Mouse (Mus musculus): ENCODE measurements around the gene Gm11060. TPM values are rescaled to one million over a fixed set of nuclear protein-coding genes. Genes with fewer than 3 reads are reported as not detected.
A peak's percentile ranks its signal among the peaks of the same experiment; 100 is the strongest.

Gene Gm11060
- total and polyA plus RNA-seq, 3 experiments, result not detected

DNA sequence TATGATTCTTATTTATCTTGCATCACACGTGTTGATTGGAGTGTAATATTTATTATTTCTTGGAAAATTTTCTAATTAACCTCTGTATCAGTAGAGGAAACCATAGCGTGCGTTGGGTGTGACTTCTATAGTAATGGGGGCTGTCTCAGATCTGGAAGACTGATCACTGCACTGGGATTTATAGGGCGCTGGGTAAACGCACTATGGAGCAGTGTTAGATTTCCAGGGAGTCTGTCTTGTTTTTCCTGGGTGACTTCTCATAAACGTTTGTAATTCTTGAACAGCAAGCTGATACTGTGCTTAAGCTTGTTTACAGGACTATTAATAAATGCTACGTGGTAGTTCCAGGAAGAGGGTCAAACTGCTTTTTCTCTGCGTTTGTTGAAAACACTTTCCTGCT, 25.9 kb downstream of the Gm11060 start:
- no peak for DNase-seq

DNA sequence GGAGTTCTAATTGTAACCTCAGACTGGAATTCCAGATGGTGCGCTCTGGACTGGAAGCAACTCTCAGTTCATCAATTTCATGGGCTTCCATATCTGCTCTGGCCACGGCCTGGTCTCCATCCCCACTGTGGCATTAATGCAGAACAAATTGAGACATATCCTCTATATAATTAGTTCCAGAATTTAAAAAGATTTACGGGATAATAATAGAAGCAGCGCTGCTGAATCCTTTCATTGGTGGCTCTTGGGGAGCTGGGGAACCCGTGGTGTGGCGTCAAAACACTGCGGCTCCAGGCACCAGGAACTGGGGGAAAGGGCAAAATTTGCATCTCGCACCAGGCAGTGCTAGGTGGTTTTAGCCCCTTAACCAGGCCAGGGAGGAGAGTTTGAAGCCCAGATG, 30.4 kb downstream of the Gm11060 start:
- no peak for DNase-seq

DNA sequence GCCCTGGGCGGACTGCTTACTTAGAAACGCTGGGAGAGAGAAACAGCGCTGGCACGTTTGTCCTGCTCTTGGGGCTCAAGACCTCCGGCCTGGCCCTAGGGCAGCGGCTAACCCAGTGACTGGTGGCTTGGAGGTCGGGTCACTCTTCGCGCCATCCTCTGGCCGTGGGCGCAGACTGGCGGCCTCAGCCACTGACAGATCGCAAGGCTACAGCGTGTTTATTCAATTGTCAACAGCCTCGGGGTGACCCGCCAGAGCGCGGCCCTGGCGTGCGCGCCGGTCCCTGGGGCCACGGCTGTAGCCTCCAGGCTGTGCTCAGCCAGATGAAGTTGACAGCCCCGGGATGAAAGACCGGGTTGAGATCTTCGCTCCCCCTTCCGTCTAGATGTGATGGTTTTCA, 31.1 kb downstream of the Gm11060 start:
- DNase-seq, result no peak

DNA sequence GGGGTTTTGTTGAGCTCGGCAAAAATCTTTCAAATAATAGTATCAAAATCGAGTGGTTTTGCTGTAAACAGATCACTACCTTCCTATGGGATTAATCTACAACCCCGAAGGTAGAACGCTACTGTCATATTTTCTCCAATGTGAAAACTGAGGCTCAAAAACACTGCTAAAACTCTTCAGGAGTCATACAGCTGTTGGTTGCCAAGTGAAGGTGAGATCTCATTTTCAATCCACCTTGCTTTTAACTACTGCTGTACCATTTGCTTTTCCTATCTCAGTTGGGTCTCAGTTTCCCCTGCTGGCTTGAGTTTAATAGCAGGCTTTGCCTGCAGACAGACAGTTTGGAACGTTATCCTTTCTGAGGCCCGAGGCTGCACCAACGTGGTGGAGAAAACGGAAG, 31.6 kb downstream of the Gm11060 start:
- no peak for DNase-seq

DNA sequence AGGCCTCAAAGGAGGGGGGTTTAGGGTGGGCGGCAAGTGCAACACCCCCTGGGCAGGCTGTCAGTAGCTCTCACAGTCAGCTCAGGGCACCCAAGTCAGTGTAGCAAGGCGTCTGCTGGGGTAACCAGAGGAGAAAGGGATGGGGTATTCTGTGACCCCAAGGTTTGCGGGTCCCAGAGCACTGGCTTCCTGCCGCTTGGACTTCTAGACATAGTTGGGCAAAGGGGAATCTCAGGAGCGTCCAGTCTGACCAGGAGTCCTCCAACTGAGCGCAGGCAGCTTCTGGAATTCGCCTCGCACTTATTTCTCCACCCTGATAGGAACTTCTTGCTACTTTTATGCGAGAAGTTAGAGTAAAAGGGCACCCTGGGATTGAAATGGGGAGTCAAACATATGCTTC, 32.1 kb downstream of the Gm11060 start:
- DNase-seq, result no peak

DNA sequence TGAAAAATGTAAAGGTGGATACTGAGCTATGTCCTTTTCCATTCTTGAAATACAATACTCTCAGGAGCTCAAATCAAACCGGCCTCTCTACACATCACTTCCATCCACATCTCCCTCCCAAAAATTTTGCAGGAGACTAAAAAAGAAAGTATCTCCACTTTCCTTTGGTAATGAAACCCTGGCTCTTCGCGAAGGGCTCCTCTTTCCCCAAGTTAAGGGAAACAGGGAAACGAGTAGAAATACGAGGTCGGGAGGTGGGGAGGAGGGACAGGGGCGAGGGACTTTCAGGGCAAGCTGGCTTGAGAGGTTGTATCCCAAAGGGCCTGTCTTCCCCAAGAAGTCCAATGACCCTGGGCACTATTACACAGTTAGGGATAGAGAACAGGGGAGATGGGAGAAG, 32.6 kb downstream of the Gm11060 start:
- DNase-seq, result no peak

DNA sequence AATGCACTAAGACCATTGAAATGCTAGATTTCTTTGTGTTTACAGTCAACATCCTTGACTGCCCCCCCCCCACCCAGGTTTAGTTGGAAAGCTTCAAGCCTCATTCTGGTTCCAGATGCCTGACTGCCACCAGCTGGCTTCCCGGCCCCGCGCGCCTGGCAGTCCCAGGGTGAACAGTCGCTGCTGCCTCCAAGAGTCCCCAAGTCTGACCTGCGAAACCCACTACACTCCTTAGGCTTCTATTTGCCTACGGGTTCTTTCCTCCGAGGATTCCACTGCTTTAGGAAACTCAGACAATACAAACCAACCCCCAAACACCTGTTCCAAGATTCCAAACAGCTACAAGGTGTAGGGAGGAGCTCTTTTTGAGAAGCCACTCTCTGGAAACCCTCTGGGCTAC, 33.4 kb downstream of the Gm11060 start:
- no peak for DNase-seq

DNA sequence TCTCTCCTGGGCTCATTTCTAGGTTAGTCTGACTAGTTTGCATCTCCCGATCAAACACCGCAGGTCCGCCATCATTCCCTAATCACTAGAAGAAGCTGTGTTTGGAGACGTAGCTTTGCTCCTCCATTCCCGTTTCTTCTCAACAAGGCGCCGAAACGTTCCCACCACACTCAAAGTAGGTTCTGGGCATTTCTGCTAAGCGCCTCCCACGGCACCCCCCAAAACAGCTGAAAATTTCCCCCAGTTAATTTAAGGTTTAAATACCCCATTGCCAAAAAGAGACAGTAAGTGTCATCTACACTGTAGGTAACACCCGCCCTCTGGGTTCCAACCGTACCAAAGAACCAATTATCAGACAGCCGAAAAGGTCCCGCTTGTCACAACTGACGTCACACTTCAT, 33.8 kb downstream of the Gm11060 start:
- no peak for DNase-seq

DNA sequence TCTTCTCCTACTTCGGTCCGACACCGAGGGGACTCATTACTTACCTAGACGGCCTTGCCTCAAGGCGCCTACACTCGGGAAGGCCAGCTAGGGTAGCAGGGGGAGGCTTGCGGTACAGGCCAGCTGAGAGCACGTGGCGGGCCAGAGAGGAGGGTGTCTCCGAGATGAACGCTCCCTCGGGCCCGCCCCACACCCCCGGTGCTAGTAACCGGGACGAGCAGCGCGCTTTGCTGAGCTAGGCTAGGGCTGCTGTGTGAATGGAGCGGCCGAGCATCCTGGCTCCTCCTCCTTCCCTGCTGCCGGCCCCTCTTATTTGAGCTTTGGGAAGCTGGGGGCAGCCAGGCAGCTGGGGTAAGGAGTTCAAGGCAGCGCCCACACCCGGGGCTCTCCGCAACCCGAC, 34.5 kb downstream of the Gm11060 start, which contains the start of gene Wt1:
Gene Wt1, plus strand, starts transcription at position 251 of the 400 bp plus-strand sequence.
- DNase-seq, result peak; percentile 45

DNA sequence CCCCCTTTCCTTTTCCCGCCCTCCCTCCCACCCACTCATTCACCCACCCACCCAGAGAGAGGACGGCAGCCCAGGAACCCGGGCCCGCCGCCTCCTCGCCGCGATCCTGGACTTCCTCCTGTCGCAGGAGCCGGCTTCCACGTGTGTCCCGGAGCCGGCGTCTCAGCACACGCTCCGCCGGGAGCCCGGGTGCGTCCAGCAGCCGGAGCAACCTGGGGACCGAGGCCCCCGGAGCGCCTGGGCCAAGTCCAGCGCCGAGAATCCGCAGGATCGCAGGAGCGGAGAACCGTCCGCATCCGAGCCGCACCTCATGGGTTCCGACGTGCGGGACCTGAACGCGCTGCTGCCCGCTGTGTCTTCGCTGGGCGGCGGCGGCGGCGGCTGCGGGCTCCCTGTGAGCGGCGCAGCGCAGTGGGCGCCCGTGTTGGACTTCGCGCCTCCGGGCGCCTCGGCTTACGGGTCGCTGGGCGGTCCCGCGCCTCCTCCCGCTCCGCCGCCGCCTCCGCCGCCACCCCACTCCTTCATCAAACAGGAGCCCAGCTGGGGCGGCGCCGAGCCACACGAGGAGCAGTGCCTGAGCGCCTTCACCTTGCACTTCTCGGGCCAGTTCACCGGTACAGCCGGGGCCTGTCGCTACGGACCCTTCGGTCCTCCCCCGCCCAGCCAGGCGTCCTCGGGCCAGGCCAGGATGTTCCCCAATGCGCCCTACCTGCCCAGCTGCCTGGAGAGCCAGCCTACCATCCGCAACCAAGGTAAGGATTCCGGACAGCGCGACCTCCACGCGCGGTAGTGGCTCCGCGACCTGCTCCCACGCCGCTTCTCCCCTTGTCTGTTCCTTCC, 35.1 kb downstream of the Gm11060 start:
- DNase-seq, result peak; percentile 17

DNA sequence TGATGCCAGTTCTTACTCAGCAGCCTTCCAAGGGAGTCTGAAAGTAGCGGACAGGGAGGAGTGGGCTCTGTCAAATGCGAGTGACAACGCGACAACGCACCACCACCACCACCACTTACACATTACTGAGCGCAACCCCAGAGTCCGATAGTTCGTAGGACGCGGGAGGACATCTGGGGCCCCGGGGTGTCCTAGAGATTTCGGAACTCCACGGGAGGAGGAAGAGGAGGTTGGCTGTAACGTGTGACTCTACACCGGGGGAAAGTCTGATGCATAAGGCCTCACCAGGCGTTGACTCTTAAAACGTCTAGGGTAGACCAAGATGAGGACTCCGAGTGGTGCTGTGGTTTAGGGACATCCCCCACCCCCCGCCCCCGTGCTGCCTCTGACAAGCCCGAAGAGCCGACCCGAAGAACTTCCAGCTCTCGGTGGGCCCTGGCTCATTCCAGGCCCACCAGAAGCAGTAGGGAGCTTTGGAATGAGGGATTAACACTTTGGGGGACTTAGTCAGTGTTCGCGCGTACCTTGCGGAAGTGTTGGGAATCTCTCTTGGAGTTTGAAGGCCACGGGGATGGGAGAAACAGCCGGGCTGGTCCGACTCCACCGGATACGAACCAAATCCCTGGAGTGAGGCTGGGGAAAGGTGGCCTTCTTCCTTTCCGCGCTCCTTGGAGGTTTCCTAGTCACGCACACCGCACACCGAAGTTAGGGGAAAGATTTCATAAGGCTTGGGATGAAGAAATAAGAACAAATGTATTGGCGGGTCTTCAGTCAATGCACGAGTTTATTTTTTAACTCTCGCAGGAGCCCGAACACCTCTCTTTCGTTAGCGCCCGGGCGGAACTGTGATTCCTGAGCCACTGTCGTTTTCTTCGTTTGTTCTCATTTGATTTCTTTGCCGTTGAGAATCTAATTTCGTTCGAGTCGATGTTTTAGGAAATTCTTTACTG, 36.0 kb downstream of the Gm11060 start:
- no peak for DNase-seq

DNA sequence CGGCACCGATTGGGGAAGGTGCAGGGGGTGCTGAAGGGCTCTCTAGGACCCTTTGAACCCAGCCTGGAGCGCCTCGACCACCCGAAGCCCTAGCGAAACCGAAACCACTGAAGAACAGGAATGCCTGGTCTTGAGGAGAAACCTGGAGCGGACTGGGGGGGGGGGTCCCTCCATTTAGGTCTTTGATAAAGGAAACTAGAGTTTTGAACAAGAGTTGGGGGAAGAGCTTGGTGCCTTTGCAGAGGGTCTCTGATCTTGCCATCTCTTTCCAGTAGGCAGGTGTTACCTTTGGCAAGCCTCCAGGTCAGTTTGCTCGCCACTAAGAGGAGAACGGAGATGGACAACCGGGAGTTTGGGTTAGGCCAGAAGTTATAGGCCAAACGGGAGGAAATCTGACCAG, 36.7 kb downstream of the Gm11060 start:
- no peak for DNase-seq

DNA sequence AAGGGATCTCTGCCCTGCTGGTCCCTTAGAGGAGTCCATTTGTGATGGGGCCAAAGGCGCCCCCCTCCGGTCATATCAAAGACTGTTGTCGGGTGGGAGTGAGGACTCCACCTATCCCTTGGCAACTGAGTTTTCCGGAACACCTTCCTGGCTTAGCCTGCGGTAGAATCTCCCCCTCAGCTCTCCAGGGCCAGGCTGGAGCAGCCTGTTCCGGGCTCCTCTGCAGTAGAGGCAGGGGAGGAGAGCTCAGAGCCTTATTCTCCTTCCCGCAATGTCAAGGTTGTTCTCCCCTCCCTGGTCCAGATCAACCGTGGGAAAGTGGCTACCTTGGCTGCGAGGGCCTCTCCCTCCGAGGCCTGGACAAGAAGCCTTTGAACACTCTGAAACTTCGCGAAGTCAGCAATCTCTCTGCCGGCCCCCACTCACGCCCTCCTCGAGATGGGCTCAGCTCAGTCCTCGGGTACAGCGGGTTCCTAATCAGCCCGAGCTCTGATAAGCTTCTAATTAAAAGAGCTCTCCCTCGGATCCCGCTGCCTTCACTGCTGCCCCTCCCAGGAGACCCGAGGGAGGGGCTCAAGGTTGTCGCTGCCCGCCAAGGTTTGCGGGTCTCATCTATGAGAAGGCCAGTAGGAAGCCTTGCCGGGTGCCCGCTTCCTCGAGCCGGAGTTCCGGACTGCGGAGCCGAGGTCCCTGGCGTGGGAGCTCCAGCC, 38.7 kb downstream of the Gm11060 start:
- DNase-seq, result no peak

DNA sequence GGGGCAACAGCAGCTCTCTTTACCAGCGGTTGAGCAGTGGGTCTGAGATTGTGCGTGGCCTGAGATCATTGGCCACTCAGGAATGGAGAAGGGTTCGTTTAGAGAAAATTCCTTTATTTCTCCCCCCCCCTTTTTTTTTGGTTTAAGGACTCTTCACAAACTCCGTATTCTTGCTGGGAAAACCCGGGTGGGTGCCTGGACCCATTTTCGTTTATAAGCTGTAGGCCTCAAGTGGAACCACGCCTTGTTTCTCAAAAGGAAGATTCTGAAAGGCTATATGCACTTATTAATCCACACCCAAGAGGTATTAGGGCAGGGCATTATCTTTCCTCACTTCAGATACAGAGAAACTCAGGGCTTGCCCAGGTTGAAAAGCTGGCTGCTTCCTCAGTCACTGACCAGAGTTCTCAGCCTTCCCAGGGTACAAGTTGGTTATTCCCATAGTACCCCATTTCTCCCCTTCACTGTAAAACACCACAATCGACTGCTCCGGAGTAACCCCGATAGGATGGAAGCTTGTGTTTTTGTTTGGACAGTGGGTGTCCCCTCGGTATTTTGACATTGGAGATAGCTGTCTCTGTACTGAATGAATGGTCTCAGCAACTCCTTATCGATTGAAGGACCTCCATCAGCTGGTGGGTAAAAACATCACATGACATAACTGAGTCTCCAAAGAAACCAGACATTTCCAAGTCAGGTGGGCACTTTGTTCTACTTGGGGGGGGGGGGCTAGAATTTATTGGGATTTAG, 39.4 kb downstream of the Gm11060 start:
- no peak for DNase-seq

DNA sequence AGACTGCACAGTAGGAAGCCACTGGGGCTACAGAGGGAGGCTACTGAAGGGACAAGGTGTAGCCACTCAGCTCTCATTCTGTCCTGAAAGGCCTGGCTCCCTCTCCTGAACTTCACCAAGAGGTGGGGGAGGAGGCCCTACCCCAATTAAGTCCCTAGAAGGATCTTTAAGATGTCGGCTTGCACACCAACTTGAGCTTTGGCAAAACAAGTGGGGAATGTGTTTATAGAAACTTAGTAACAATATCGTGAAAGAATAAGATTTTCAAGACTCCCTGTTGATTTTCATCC, 39.9 kb downstream of the Gm11060 start:
- DNase-seq, result no peak

DNA sequence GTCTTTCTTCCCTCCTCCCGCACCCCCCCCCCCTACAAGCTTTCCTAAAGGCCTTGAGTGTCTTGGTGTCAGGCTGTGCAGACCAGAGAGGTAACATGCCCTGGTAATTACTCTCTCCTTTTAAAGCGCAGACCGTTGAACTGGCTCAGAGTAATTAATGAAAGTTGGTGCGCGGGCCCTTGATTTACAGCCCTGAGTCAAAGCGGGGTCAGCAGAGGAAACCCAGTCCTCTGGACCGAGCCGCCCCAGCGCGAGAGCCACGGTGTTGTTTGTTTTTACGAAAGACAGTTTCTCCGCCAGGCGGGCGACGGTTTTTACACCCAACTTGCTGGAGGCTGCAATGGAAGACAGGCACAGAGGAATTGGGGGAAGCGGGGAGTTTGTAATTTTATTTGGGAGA, 40.5 kb downstream of the Gm11060 start:
- no peak for DNase-seq

DNA sequence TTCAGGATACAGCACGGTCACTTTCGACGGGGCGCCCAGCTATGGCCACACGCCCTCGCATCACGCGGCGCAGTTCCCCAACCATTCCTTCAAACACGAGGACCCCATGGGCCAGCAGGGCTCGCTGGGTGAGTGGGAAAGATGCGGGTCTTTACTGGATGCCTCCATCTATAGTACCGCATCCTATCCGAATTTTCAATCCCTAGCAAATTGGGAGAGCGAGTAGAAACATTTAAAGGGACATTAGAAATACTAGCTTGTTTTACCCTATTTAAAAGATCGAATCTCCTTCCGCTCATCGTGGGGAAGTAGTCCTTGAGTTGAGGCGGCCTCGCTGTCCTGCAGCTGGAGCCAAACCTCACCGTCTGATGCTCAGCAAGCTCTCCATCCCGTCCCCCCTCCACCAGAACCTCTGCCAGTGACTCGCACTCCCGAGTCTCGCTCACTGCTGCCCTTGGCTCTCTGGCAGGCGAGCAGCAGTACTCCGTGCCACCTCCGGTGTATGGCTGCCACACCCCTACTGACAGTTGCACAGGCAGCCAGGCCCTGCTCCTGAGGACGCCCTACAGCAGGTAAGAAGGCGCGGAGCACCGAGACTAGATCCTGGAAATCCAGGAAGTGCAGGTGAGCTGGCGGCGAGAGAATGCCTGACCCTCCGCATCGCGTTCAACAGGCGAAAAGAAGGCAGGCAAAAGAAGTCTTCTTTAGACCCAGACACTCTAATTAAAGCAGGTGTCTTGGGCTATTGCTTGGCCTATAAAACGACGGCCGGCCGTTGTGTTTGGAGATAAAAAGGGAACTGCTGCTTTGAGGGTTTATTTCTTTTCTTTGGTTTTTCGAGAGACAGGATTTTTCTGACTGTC, 41.3 kb downstream of the Gm11060 start:
- no peak for DNase-seq

DNA sequence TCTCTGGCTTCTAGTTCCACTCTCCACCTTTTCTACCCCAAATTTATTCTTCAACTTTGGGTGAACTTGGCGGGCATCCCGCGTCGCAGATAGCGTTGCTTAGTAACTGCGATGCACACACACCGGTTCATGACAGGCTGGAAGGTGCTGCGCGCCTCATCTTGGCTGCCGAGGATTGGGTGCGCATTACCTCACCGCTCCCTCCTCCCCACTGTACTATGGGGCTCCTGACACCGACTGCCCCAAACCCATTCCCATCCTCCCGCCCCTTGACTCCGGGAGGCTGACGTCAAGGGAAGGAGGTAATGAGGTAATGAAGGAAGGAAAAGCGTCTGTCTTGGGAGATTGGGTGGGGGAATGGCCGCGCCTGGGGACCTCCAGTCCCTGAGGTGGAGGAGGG, 42.5 kb downstream of the Gm11060 start:
- DNase-seq, result peak; percentile 27

DNA sequence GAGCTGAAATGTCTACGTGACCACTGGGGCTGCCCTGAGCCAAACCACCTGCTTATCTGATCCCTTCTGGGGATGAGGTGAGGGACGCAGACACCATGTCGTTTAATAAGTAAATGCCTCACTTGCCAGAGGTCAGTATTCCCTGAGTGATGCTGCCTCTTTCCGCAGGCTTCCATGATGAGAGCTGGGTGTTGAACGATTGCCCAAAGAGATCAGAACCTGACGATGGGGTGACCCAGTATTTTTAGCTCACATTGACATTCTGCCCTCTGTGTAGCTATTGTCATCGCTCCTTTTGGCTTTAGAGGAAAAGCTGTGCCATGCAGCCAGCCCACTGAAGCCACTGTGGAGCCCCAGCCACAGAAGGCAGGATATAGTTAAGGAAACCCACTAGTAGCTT, 47.7 kb downstream of the Gm11060 start:
- DNase-seq, result no peak

DNA sequence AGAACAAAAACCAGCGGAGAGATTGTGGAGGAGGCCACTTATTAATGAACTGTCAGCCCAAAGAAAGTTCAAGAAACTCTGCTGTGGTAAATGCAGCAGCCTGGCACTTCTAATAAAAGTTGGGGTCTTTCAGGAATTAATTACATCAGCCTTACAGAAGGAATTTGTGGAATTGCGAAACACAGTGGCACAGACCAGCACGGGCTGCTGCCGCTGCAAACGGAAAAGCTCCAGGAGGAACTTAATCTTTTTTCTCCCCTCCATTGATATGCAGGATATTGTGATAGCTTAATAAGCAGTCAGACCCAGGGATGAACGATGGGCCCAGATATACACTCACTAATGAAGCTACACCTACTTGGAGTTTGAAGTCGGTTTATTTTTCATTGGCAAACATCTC, 49.6 kb downstream of the Gm11060 start:
- DNase-seq, result no peak

Measured in adrenal gland, adult 2 months (tissue).